Mouse (Mus musculus) erythroblast, adult 5-6 weeks (primary cell): ENCODE measurements at regions not wholly inside any gene's neighbourhood (a gene's known extent, or its start where the extent isn't known, plus 50 kb on each side); places are given as distances from the start of the nearest gene placed in this dataset.

Source experiments
- ATAC-seq: replicated peaks from 2 replicates; pipeline ENCODE4 v1.8.0; 2016; ENCODE audit warnings: moderate number of reproducible peaks, mild to moderate bottlenecking, moderate TSS enrichment, inconsistent platforms; ENCODE audit not compliant: poor library complexity, low FRiP score, severe bottlenecking

- ATAC-seq = no peak
Observed at GRCm38 (mm10) chr1:193969264-193969908, 599.3 kb upstream of the Camk1g start.

- no peak for ATAC-seq
Observed at GRCm38 (mm10) chr1:193967957-193968926, 598.1 kb upstream of the Camk1g start.

- ATAC-seq = no peak
Observed at GRCm38 (mm10) chr1:193966652-193967555, 596.8 kb upstream of the Camk1g start.

GRCm38 (mm10) chr1:193965278-193965677 is 595.2 kb upstream of the Camk1g start:
- ATAC-seq = no peak

GRCm38 (mm10) chr1:193951936-193952335 is 581.8 kb upstream of the Camk1g start:
- no peak for ATAC-seq

GRCm38 (mm10) chr1:193949817-193950216 is 579.7 kb upstream of the Camk1g start:
- no peak for ATAC-seq

GRCm38 (mm10) chr1:193946953-193947586 is 577.0 kb upstream of the Camk1g start:
- no peak for ATAC-seq

GRCm38 (mm10) chr1:193935969-193936368 is 565.9 kb upstream of the Camk1g start:
- no peak for ATAC-seq

GRCm38 (mm10) chr1:193934308-193934707 is 564.2 kb upstream of the Camk1g start:
- no peak for ATAC-seq

- no peak for ATAC-seq
Observed at GRCm38 (mm10) chr1:193931131-193931729, 561.1 kb upstream of the Camk1g start.

- ATAC-seq = no peak
Observed at GRCm38 (mm10) chr1:193928607-193929006, 558.5 kb upstream of the Camk1g start.

GRCm38 (mm10) chr1:193922756-193923155 is 552.7 kb upstream of the Camk1g start:
- no peak for ATAC-seq

- no peak for ATAC-seq
Observed at GRCm38 (mm10) chr1:193919243-193919642, 549.1 kb upstream of the Camk1g start.

GRCm38 (mm10) chr1:193905711-193906110 is 535.6 kb upstream of the Camk1g start:
- ATAC-seq = peak; percentile 65

- no peak for ATAC-seq
Observed at GRCm38 (mm10) chr1:193894072-193894471, 524.0 kb upstream of the Camk1g start.

- ATAC-seq = no peak
Observed at GRCm38 (mm10) chr1:193876540-193876939, 506.4 kb upstream of the Camk1g start.

- ATAC-seq = no peak
Observed at GRCm38 (mm10) chr1:193876121-193876520, 506.0 kb upstream of the Camk1g start.

GRCm38 (mm10) chr1:193875287-193875686 is 505.2 kb upstream of the Camk1g start:
- no peak for ATAC-seq

- no peak for ATAC-seq
Observed at GRCm38 (mm10) chr1:193870731-193871130, 500.6 kb upstream of the Camk1g start.
